Mouse (Mus musculus) MEL (cell line): ENCODE results near the gene Magix. TPM values are rescaled to one million over a fixed set of nuclear protein-coding genes. Genes with fewer than 3 reads are reported as not detected.
A peak's percentile ranks its signal among the peaks of the same experiment; 100 is the strongest.

Experiments
- DNase-seq: peaks from one replicate; pipeline ENCODE4 v3.0.0; 2011; ENCODE audit warnings: low read depth, low spot score
- H3K27ac ChIP-seq: 2 replicates; pipeline ENCODE4 v1.5.1; 2012; ENCODE audit warnings: low read depth, mild to moderate bottlenecking, control low read depth, low read length, moderate library complexity; ENCODE audit not compliant: control insufficient read depth
- H3K27me3 ChIP-seq, 2 experiments: fragments of 150-350 bp in 1 of 2; sonication (generic) in 1 of 2; 2 replicates each; pipeline ENCODE4 v1.6.1; 2012; ENCODE audit warnings: low read length in 2 of 2, mild to moderate bottlenecking in 2 of 2, improper control_type of control experiment in 1 of 2, moderate library complexity in 1 of 2; ENCODE audit not compliant: insufficient read depth in 2 of 2, control insufficient read depth in 1 of 2
- H3K36me3 ChIP-seq, 2 experiments: 2 replicates each; pipeline ENCODE4 v1.6.1; 2012 to 2014; ENCODE audit warnings: low read length in 2 of 2, improper control_type of control experiment in 1 of 2, inconsistent platforms in 1 of 2, mild to moderate bottlenecking in 1 of 2; ENCODE audit not compliant: insufficient read depth in 2 of 2, control insufficient read depth in 1 of 2
- H3K4me1 ChIP-seq, 2 experiments: fragments of 150-350 bp in 1 of 2; sonication (generic) in 1 of 2; 2 replicates each; pipeline ENCODE4 v1.6.1; 2012; ENCODE audit warnings: low read length in 2 of 2, improper control_type of control experiment in 1 of 2, mild to moderate bottlenecking in 1 of 2; ENCODE audit not compliant: insufficient read depth in 2 of 2, control insufficient read depth in 1 of 2
- H3K4me3 ChIP-seq, 2 experiments: fragments of 150-350 bp in 1 of 2; sonication (generic) in 1 of 2; 2 replicates each; pipeline ENCODE4 v1.5.1; 2012; ENCODE audit warnings: low read depth in 2 of 2, low read length in 2 of 2, mild to moderate bottlenecking in 2 of 2, moderate library complexity in 2 of 2, control low read depth in 1 of 2, improper control_type of control experiment in 1 of 2; ENCODE audit not compliant: control insufficient read depth in 1 of 2, insufficient read depth in 1 of 2
- H3K79me2 ChIP-seq: 2 replicates; pipeline ENCODE4 v1.6.1; 2012; ENCODE audit warnings: mild to moderate bottlenecking, low read length, moderate library complexity; ENCODE audit not compliant: control insufficient read depth, poor library complexity, insufficient read depth
- H3K9ac ChIP-seq: 2 replicates; pipeline ENCODE4 v1.6.1; 2012; ENCODE audit warnings: low read depth, mild to moderate bottlenecking, control low read depth, low read length, moderate library complexity; ENCODE audit not compliant: control insufficient read depth, poor library complexity, severe bottlenecking
- H3K9me3 ChIP-seq: fragments of 150-350 bp; sonication (generic); replicated peaks from 2 replicates; pipeline ENCODE4 v1.6.1; 2012; ENCODE audit warnings: mild to moderate bottlenecking, low read length, improper control_type of control experiment, moderate library complexity; ENCODE audit not compliant: insufficient read depth
- BHLHE40 ChIP-seq: IDR thresholded peaks from 2 replicates; pipeline ENCODE4 v1.6.1; 2012; ENCODE audit warnings: low read depth, mild to moderate bottlenecking, inconsistent platforms, low read length, improper control_type of control experiment, borderline replicate concordance
- CHD1 ChIP-seq: IDR thresholded peaks from 2 replicates; pipeline ENCODE4 v1.6.1; 2012; ENCODE audit warnings: low read depth, mild to moderate bottlenecking, inconsistent platforms, low read length, improper control_type of control experiment
- CHD2 ChIP-seq: IDR thresholded peaks from 2 replicates; pipeline ENCODE4 v1.6.1; 2011; ENCODE audit warnings: low read length, improper control_type of control experiment
- E2F4 ChIP-seq: IDR thresholded peaks from 2 replicates; pipeline ENCODE4 v1.6.1; 2011; ENCODE audit warnings: low read depth, low read length, improper control_type of control experiment, borderline replicate concordance
- EP300 ChIP-seq, 2 experiments: IDR thresholded peaks; 2 replicates each; pipeline ENCODE4 v1.6.1; 2011; ENCODE audit warnings: improper control_type of control experiment in 2 of 2, low read length in 2 of 2, low read depth in 1 of 2, mild to moderate bottlenecking in 1 of 2
- ETS1 ChIP-seq: IDR thresholded peaks from 2 replicates; pipeline ENCODE4 v1.6.1; 2012; ENCODE audit warnings: low read depth, mild to moderate bottlenecking, inconsistent platforms, low read length, improper control_type of control experiment, moderate library complexity
- GABPA ChIP-seq: IDR thresholded peaks from 2 replicates; pipeline ENCODE4 v1.6.1; 2012; ENCODE audit warnings: low read depth, mild to moderate bottlenecking, inconsistent platforms, low read length, improper control_type of control experiment, moderate library complexity
- GATA1 ChIP-seq: IDR thresholded peaks from 2 replicates; pipeline ENCODE4 v1.6.1; 2011; ENCODE audit warnings: low read depth, low read length, improper control_type of control experiment
- HCFC1 ChIP-seq: IDR thresholded peaks from 2 replicates; pipeline ENCODE4 v1.6.1; 2012; ENCODE audit warnings: low read depth, mild to moderate bottlenecking, inconsistent platforms, low read length, improper control_type of control experiment, moderate library complexity
- KAT2A ChIP-seq: conservative IDR thresholded peaks from 2 replicates; pipeline ENCODE4 v1.6.1; 2012; ENCODE audit warnings: low read depth, low read length, improper control_type of control experiment, inconsistent platforms
- MAFK ChIP-seq: IDR thresholded peaks from 2 replicates; pipeline ENCODE4 v1.6.1; 2011; ENCODE audit warnings: low read depth, mild to moderate bottlenecking, low read length, improper control_type of control experiment, borderline replicate concordance
- MXI1 ChIP-seq: IDR thresholded peaks from 2 replicates; pipeline ENCODE4 v1.6.1; 2011; ENCODE audit warnings: mild to moderate bottlenecking, low read depth, low read length, improper control_type of control experiment
- MYB ChIP-seq: IDR thresholded peaks from 2 replicates; pipeline ENCODE4 v1.6.1; 2011; ENCODE audit warnings: mild to moderate bottlenecking, low read depth, low read length, improper control_type of control experiment
- MYC ChIP-seq: IDR thresholded peaks from 2 replicates; pipeline ENCODE4 v1.6.1; 2011; ENCODE audit warnings: low read depth, mild to moderate bottlenecking, low read length, improper control_type of control experiment, moderate library complexity
- POLR2AphosphoS5 ChIP-seq: IDR thresholded peaks from 2 replicates; pipeline ENCODE4 v1.6.1; 2012; ENCODE audit warnings: low read depth, borderline replicate concordance, mild to moderate bottlenecking, inconsistent platforms, low read length, moderate library complexity, mixed read lengths
- RAD21 ChIP-seq: IDR thresholded peaks from 2 replicates; pipeline ENCODE4 v1.6.1; 2011; ENCODE audit warnings: mild to moderate bottlenecking, low read depth, low read length, improper control_type of control experiment
- RCOR1 ChIP-seq: IDR thresholded peaks from 2 replicates; pipeline ENCODE4 v1.6.1; 2012; ENCODE audit warnings: low read depth, mild to moderate bottlenecking, inconsistent platforms, low read length, improper control_type of control experiment
- SIN3A ChIP-seq: IDR thresholded peaks from 2 replicates; pipeline ENCODE4 v1.6.1; 2012; ENCODE audit warnings: low read length, improper control_type of control experiment, inconsistent platforms
- TBP ChIP-seq: IDR thresholded peaks from 2 replicates; pipeline ENCODE4 v1.8.0; 2011; ENCODE audit warnings: low read depth, low read length, improper control_type of control experiment
- TCF12 ChIP-seq: IDR thresholded peaks from 2 replicates; pipeline ENCODE4 v1.6.1; 2014; ENCODE audit warnings: low read depth, mild to moderate bottlenecking, inconsistent platforms, low read length, improper control_type of control experiment, moderate library complexity
- USF1 ChIP-seq: IDR thresholded peaks from 2 replicates; pipeline ENCODE4 v1.6.1; 2014; ENCODE audit warnings: low read depth, mild to moderate bottlenecking, inconsistent platforms, low read length, improper control_type of control experiment, moderate library complexity
- USF2 ChIP-seq, 2 experiments: IDR thresholded peaks; 2 replicates each; pipeline ENCODE4 v1.6.1; 2011 to 2012; ENCODE audit warnings: improper control_type of control experiment in 2 of 2, low read length in 2 of 2, borderline replicate concordance in 1 of 2, inconsistent platforms in 1 of 2, low read depth in 1 of 2, mild to moderate bottlenecking in 1 of 2; ENCODE audit not compliant: insufficient read depth in 1 of 2
- ZMIZ1 ChIP-seq: IDR thresholded peaks from 2 replicates; pipeline ENCODE4 v1.6.1; 2012; ENCODE audit warnings: low read depth, mild to moderate bottlenecking, inconsistent platforms, low read length, improper control_type of control experiment, moderate library complexity
- ZNF384 ChIP-seq: IDR thresholded peaks from 2 replicates; pipeline ENCODE4 v1.6.1; 2012; ENCODE audit warnings: low read depth, mild to moderate bottlenecking, inconsistent platforms, low read length, improper control_type of control experiment
- polyA plus RNA-seq, 2 experiments: library from polyadenylated mRNA; stranded (reverse) in 1 of 2; unstranded in 1 of 2; fragments of >175 nt in 1 of 2; fragments of >200 nt in 1 of 2; gene quantifications; 2 replicates each; pipeline versions ENCODE4 v1.2.1 to v1.2.4; 2012; ENCODE audit warnings: low replicate concordance in 2 of 2, low read depth in 1 of 2; ENCODE audit not compliant: insufficient read length in 2 of 2, insufficient read depth in 1 of 2, missing spikeins in 1 of 2
- total RNA-seq: library from RNA; depleted of rRNA; stranded (reverse); fragments of 300-350 nt; gene quantifications from 2 replicates; pipeline ENCODE4 v1.2.3, GENCODE M21; 2012

Gene Magix
- total and polyA plus RNA-seq, 3 experiments = 0.15 to 0.33 TPM; not detected in 1

DNA sequence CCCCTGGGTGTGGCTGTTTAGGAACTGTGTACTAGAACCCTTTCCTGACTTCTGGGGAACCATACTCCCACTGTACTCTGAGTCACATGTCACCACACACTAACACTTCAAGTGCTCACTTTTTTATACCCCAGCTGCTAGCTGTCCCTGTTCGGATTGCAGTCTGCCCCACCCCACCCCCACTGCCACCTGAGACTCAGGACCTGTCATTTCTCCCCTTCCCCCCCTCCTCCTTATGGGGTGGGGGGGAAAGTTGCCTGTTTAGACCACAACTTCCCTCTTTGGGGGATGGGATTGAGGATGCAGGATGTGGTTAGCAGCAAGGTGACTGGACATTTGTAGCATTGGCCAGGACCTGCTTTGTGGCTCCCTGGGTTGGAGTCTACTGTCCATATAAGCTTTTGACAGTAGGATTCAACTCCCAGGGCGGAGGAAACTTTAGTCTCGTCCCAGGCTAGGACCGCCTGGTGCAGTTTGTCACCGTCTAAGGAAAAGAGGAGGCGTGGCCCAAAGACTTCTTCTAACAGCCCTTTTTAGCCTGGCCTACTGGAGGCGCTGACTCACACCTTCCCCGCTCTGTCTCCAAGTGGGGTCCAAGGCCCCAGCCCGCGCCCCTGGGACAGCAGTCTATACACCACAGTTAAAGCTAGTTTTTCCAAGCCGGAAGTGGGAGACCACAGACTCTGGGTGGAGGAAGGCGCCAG, 7.3 kb downstream of the Magix start (continued):
- TF ChIP-seq USF1 = peak; percentile 76

GRCm38 (mm10) chrX:7672739-7673138, 8.3 kb downstream of the Magix start:
- peak overlapping the region; percentile 95 for H3K27ac ChIP-seq
- H3K4me3 ChIP-seq = peak overlapping the region in 1 of 2 experiments; percentile 5; a peak in 1 of 4 replicates
- no peaks in the 10 kb centered on the region for H3K27me3 ChIP-seq
- peak; percentile 47 for DNase-seq
- H3K36me3 ChIP-seq = peaks cover 0 to 22% of the 10 kb centered on the region in 2 experiments; a peak in 2 of 4 replicates
- H3K4me1 ChIP-seq = peaks cover 11 to 25% of the 10 kb centered on the region in 2 experiments
- H3K79me2 ChIP-seq = peaks cover 5% of the 10 kb centered on the region; the same call in 1 of the 2 replicates
- H3K9me3 ChIP-seq = no peaks in the 10 kb centered on the region
- TF ChIP-seq BHLHE40 (0 out of 2 replicates have a peak, but pooled peaks have one; percentile 16), MYC (peak; percentile 37; the same call in 1 of the 2 replicates), ETS1 (peak; percentile 24; the same call in 1 of the 2 replicates), EP300 (IDR thresholded peaks at IDR 0.05; ENCODE audit: low read depth in 1 of 2, low read length in 2 of 2) (peak in 1 of 2 experiments; percentile 30; a peak in 2 of 4 replicates), HCFC1 (no peak), CHD2 (peak; percentile 51; the same call in 1 of the 2 replicates)
- peak overlapping the region; percentile 31; the same call in 1 of the 2 replicates for H3K9ac ChIP-seq

- H3K27ac ChIP-seq = peak within 1 kb of the TSS; percentile 95
- H3K79me2 ChIP-seq = peaks cover 5% of the 10 kb centered on the region; the same call in 1 of the 2 replicates
- DNase-seq = peak; percentile 76
- H3K9ac ChIP-seq = peak within 1 kb of the TSS; percentile 74
- H3K4me3 ChIP-seq = peak within 1 kb of the TSS; percentile 65 to 79
- peaks cover 0 to 22% of the 10 kb centered on the region in 2 experiments; a peak in 2 of 4 replicates for H3K36me3 ChIP-seq
- H3K4me1 ChIP-seq = peaks cover 11 to 25% of the 10 kb centered on the region in 2 experiments
- H3K27me3 ChIP-seq = no peaks in the 10 kb centered on the region
- no peaks in the 10 kb centered on the region for H3K9me3 ChIP-seq
- TF ChIP-seq RCOR1 = peak; percentile 42; the same call in 1 of the 2 replicates
- TF ChIP-seq GATA1 = peak; percentile 53
- TF ChIP-seq TCF12 = peak; percentile 59; the same call in 1 of the 2 replicates
- no peak for TF ChIP-seq E2F4
- TF ChIP-seq RAD21 = no peak
- TF ChIP-seq MYB = no peak
- TF ChIP-seq CHD1 = 0 out of 2 replicates have a peak, but pooled peaks have one; percentile 65
- peak; percentile 64 for TF ChIP-seq HCFC1
- TF ChIP-seq EP300 (IDR thresholded peaks at IDR 0.05; ENCODE audit: low read depth in 1 of 2, low read length in 2 of 2) = peak; percentile 18 to 43; a peak in 1 of 4 replicates
- TF ChIP-seq CHD2 = no peak
- no peak; the same call in 1 of the 2 replicates for TF ChIP-seq ETS1
- no peak for TF ChIP-seq ZNF384
- TF ChIP-seq POLR2AphosphoS5 = no peak
- peak; percentile 53; the same call in 1 of the 2 replicates for TF ChIP-seq ZMIZ1
- no peak for TF ChIP-seq KAT2A
- 0 out of 2 replicates have a peak, but pooled peaks have one; percentile 21 for TF ChIP-seq MYC
- peak; percentile 48; the same call in 1 of the 2 replicates for TF ChIP-seq MXI1
- TF ChIP-seq USF2 (IDR thresholded peaks at IDR 0.05; ENCODE audit: borderline replicate concordance in 1 of 2, insufficient read depth in 1 of 2, low read depth in 1 of 2, low read length in 2 of 2) = no peak
- peak; percentile 65; the same call in 1 of the 2 replicates for TF ChIP-seq SIN3A
- TF ChIP-seq TBP = peak; percentile 35; the same call in 1 of the 2 replicates
- no peak for TF ChIP-seq MAFK
- no peak for TF ChIP-seq GABPA
Measured at GRCm38 (mm10) chrX:7670921-7671623, 10.0 kb downstream of the Magix start, which contains the start of gene Plp2. Gene Plp2 (minus strand): TSS chrX:7671390.
